Mouse (Mus musculus): ENCODE results near the gene Cradd.

- TF ChIP-seq EP300 (IDR thresholded peaks at IDR 0.05; ENCODE audit: low read depth) (no peak), CTCF (IDR thresholded peaks at IDR 0.05; ENCODE audit: low read depth) (no peak)
Observed at GRCm38 (mm10) chr10:95266983-95267382, 57.0 kb downstream of the Cradd start.
